Mouse (Mus musculus) liver, adult 2 months (tissue): ENCODE measurements around the gene Olig1.

Source experiments
- CTCF ChIP-seq: fragments of 200-500 bp; IDR thresholded peaks from 2 replicates; pipeline ENCODE4 v1.5.1; 2011; ENCODE audit warnings: low read depth, low read length, control low read depth
- POLR2A ChIP-seq: fragments of 200-500 bp; IDR thresholded peaks from 2 replicates; pipeline ENCODE4 v1.6.1; 2011; ENCODE audit warnings: low read length, control low read depth; ENCODE audit not compliant: insufficient read depth; ENCODE audit errors: extremely low read depth

GRCm38 (mm10) chr16:91309872-91310271, 40.3 kb downstream of the Olig1 start:
- TF ChIP-seq POLR2A (no peak), CTCF (no peak)
